Mouse (Mus musculus) megakaryocyte, embryonic 14.5 days (primary cell): ENCODE measurements around the gene Tns3.

Experiments
- FLI1 ChIP-seq: IDR thresholded peaks from 2 replicates; pipeline ENCODE4 v1.6.1; 2012; ENCODE audit warnings: low read length, inconsistent platforms, mixed read lengths
- GATA1 ChIP-seq: IDR thresholded peaks from 3 replicates; pipeline ENCODE4 v1.6.1; 2012; ENCODE audit warnings: mixed read lengths, low read length, inconsistent platforms, borderline replicate concordance

- no peak for TF ChIP-seq GATA1
- TF ChIP-seq FLI1, result no peak
Measured at GRCm38 (mm10) chr11:8569232-8570028, 94.9 kb downstream of the Tns3 start.
